Mouse (Mus musculus): ENCODE results near the gene Svep1.

The Svep1 gene

GRCm38 (mm10) chr4:58084155-58084554 lies 122.5 kb downstream of the Svep1 start:
- DNase-seq (ENCODE audit: low read depth, low spot score), result no peak

DNA sequence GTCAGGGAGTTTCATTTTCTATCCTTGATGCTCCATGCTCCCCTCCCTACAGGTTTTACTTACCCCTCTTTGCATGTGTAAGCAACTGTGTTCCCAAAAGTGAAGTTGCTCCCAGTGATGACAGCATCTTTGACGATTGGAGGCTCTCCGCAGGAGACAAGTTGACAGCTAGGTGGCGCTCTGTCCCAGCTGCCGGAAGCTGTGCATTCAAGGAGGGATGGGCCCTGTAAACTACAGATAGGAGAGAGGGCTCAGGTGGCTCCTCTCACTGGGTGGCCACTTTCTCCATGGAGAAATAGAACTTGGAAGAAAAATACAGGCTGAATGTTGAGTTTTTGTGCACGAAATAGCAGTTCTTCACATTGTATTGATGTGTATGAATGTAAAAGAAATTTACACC lies 124.1 kb downstream of the Svep1 start:
- DNase-seq (ENCODE audit: low read depth, low spot score), result peak; percentile 13

DNA sequence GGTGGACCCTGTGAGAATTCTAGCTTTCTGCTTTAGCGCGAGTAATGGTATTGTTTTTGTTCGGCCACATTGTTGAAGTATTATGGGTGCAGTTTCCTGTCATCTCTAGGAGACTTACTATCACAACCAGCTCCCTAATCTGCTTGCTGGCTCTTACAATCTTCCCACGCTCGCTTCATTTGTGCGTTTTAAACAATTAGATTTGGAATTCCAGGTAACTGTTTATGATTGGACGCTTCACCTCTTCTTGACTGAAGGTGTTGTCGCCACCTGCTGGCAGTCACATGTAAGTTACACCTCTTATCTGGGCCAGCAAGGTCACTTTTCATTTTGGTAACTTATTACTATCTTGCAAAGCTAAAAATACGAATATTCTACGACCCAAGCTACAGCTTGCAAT lies 127.0 kb downstream of the Svep1 start:
- DNase-seq (ENCODE audit: low read depth, low spot score), result peak; percentile 41

- DNase-seq (ENCODE audit: low read depth, low spot score), result no peak
These were observed 128.7 kb downstream of the Svep1 start for GRCm38 (mm10) chr4:58077950-58078349.

DNA sequence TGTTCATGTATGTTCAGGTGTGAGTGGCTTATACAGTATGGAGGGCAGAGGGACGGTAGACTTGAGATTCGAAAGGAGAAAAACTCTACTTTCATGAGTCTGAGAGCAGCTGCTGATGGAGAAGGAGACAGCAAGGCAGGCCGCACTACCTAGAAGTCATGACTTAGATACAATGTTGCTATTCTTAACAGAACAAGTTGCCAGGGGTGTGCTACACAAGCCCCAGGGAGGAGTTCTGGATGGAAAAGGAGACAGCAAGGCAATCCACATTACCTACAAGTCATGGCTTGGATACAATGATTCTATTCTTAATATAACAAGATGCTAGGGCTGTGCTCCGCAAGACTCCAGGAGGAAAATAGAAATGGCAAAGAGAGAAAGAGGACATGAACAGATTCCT lies 129.1 kb downstream of the Svep1 start:
- DNase-seq (ENCODE audit: low read depth, low spot score), result no peak

DNA sequence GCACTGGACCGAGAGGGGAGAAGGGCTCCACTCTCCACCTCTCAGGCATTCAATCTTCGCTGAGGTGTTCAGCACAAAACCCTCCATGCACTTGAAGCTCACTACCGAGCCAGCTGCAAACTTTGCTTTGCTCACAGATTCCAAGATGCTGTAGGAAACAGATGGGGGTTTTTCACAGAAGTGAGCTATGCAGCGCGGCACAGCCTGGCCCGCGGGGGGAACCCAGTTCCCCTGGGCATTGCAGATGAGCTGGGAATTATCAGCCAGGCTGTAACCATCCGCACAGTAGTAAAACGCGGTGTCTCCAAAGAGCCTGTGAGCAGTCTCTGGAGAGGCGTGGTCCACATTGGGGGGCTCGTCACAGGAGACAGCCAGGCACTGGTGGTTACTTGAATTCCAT lies 133.8 kb downstream of the Svep1 start:
- no peak for DNase-seq (ENCODE audit: low read depth, low spot score)

DNA sequence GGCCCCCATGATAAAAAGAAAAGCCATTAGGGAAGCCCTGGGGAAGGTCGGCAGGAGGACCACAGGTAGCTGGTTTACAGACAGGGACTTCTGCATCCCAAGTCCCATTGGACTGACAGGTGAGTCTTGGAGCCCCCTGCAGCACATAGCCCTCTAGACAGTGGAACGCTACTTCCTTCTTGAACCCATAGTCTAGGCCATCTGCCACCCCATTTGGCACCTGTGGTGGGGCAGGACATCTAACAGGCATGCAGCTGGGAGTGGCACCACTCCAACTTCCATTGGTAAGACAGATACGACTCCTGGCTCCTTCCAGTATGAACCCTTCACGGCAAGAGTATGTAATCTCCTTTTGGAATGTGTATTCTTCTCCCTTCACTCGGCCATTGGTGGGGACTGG lies 137.8 kb downstream of the Svep1 start:
- no peak for DNase-seq (ENCODE audit: low read depth, low spot score)

GRCm38 (mm10) chr4:58064721-58065120 lies 141.9 kb downstream of the Svep1 start:
- no peak for DNase-seq (ENCODE audit: low read depth, low spot score)

GRCm38 (mm10) chr4:58062933-58063332 lies 143.7 kb downstream of the Svep1 start:
- no peak for DNase-seq (ENCODE audit: low read depth, low spot score)

DNA sequence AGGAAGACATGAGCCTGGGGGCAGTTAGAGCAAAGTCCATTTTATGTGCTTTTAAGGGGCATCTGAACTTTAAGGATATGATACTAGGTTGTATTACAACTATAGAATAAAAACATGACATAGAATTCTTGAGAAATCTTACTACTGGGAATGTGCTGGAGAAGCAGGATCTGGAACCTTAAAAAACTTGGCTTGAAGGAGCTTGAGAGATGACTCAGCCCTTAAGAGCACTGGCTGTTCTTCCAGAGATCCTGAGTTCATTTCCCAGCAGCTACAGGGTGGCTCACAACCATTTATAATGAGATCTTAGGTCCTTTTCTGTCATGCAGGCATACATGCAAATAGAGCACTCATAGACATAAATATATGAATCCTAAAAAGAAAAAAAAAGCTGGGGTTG lies 151.0 kb downstream of the Svep1 start:
- no peak for DNase-seq (ENCODE audit: low read depth, low spot score)

- no peak for DNase-seq (ENCODE audit: low read depth, low spot score)
These were observed 152.2 kb downstream of the Svep1 start for GRCm38 (mm10) chr4:58054441-58054840.

DNA sequence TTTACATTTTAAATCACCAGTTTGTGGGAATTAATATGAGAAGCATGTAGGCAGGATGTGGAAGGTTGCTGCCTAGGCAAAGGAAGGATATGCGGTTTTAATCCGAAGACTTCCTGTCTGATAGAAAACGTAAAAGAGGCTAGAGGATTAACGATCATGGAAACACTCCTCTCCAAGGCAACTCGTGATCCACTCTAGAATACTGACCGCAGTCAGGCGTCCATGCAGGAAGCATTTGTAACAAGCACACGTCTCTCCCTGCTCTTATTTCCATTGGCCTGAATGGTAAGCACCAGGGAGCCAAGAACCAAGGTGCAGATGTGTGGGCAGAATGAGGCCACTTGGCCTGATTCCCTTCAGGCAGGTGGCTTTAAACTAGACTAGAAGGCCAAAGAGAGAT lies 155.9 kb downstream of the Svep1 start:
- no peak for DNase-seq (ENCODE audit: low read depth, low spot score)

DNA sequence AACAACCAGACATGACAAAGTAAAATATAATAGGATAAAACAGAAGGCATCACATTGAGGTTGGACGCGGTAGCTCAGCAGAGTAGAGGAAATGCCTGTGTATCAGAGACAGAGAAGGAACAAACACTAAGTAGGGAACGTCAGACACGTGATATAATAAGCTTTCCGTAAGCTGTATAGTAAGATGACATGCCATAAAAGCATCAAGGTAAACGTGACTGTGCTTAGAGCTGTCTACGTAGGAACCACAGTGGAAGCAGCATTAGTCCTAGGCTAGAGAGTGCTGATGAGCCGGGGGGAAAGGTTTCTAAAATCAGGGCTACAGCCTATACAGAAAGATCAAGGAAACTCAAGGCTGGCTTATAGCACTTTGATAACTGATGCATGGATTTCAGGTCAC lies 156.4 kb downstream of the Svep1 start:
- no peak for DNase-seq (ENCODE audit: low read depth, low spot score)

- DNase-seq (ENCODE audit: low read depth, low spot score), result no peak
These were observed 161.8 kb downstream of the Svep1 start for GRCm38 (mm10) chr4:58044833-58045232.

GRCm38 (mm10) chr4:58044356-58044755 lies 162.3 kb downstream of the Svep1 start:
- no peak for DNase-seq (ENCODE audit: low read depth, low spot score)

DNA sequence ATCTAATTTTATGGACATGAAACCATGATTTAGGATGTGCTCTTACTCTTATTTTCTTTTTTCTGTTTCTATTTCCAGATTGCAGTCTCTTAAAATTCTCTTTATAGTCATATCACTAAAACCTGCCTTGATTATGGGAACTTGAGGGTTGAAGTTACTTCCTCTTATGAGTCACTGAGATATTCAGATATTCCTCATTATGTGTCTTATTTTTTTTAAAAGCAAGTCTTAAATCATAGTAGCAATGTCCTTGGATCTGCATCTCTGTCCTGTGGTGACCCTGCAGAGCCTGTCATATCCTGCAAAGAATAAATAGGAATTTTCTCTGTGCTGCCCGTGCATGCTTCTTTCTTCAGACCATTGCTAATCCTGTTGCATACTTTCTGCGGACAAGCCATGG lies 166.6 kb downstream of the Svep1 start:
- DNase-seq (ENCODE audit: low read depth, low spot score), result no peak

GRCm38 (mm10) chr4:58037096-58037705 lies 169.5 kb downstream of the Svep1 start:
- DNase-seq (ENCODE audit: low read depth, low spot score), result no peak

GRCm38 (mm10) chr4:58034663-58035062 lies 172.0 kb downstream of the Svep1 start:
- no peak for DNase-seq (ENCODE audit: low read depth, low spot score)

DNA sequence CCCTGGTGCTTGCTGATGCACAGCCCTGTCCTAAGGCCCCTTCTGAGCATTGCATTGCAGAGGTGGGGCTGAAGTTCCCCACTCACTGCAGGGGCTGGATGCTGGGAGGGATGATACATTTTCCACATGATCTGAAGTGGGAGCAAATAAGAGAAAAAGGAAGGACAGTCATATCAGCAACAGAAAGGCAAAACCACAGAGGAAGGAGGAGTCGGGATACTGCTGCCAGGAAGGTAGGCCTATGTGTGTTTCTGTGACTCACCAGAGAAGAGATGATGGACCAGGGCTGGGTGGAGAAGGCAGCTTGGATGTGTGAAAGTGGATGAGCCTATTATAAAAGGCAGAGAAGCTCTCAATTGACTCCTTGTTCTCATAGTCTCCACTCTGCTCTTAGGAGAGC lies 173.9 kb downstream of the Svep1 start:
- DNase-seq (ENCODE audit: low read depth, low spot score), result peak; percentile 9

GRCm38 (mm10) chr4:58009024-58009423 lies 197.6 kb downstream of the Svep1 start, which contains the start of gene Txndc8:
Gene Txndc8, minus strand, starts transcription at chr4:58009124.
- no peak for DNase-seq (ENCODE audit: low read depth, low spot score)

DNA sequence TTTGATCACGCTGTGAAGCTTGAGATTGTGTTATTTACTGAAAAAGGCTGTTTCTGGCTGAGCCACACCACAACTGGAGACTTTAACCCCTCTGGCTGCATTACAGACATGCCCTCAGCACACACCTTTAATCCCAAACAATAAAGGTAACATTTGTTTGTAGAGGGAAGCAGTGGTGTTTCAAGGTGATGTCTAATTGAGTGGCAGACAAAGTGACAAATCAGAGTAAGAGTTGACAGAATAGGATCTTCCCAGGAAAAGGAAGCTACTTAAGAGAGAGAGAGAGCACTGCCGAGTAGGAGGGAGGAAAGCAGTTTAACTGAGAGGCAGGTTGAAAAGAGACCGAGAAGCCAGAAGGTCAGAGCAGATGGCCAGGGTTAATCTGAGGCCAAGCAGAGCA lies 203.2 kb downstream of the Svep1 start:
- no peak for DNase-seq (ENCODE audit: low read depth, low spot score)

Data from telencephalon, adult 2 months (tissue).